Mouse (Mus musculus): Measurements from ENCODE around the gene Gpr4. TPM values are rescaled to one million over a fixed set of nuclear protein-coding genes. Genes with fewer than 3 reads are reported as not detected.

Gpr4 gene
- total RNA-seq, 2 experiments from 2014 or later: 2.4 to 3.8 TPM

DNA sequence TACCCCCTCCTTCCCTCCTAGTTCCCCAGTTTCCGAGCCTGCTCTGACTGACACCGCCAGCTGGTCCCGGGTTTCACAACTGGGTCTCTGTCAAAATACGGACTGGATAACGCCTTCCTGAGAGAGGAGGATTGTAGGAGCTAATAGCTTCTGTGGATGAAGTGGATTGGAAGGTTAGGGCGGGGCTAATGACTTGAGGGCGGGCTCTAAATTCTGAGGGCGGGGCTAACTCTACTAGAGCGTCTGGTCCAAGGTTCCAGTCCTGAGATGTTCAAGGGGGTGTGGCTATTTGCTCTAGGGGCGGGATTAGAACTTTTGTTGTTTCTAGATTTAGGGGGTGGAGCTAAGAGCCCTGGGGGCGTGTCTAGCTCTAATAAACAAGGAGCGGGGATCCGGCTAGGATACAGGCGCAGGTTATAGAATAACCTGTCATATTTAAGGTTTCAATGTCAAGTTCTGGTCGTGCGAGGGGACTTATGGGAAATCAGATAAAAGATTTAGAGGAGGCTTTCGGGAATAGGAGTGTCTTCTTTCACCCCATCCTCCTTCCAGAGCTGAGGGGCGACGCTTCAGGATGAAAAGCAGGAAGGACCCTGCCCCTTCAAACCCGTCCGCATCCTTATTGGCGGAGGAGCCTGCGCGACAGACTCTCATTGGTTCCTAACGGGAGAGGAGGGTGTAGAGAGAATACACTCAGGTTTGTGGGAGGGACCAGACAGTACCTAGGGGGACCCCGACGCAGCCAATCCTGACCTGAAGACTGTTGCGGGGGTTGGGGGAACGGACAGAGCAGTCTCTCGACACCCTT is 36.4 kb upstream of the Gpr4 start, which contains the start of gene Eml2:
TSS of gene Eml2 (plus strand) at position 714 of the 808 bp plus-strand sequence.
- TF ChIP-seq CTCF (IDR thresholded peaks at IDR 0.05): no peak
- peak; percentile 78 to 82 for DNase-seq (ENCODE audit: extremely low spot score in 1 of 2, low spot score in 2 of 2)
- intact Hi-C loops (cut with DNase I): loop anchor here (5.0 kb wide), 1 partner anchor 126 kb away; no protein-coding TSS in a partner anchor
- Histone ChIP-seq H3K4me3 (peak within 1 kb of the TSS; percentile 70), H3K27ac (peak within 1 kb of the TSS; percentile 98)

DNA sequence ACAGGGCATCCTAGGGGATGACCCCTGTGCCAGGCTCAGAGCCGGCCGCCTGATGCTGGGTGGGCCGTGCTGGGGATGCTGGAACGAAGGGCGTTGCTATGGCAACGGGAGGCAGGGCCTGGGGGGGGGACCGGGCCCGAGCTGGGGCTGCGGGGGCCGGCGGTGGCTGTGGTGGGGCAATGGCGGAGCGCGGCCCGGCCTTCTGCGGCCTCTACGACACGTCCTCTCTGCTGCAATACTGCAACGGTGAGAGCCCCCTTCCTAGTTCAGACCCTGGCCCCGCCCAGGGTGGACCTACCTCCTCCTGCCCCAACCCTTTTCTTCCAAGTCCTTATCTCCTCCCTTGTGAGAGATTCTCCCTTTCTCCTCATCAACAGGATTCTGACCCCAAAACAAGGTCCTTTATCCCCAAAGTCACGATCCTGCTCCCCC is 35.8 kb upstream of the Gpr4 start:
- no peak for TF ChIP-seq CTCF (IDR thresholded peaks at IDR 0.05)
- peak overlapping the region; percentile 98 for H3K27ac ChIP-seq
- DNase-seq (ENCODE audit: extremely low spot score in 1 of 2, low spot score in 2 of 2): no peak
- intact Hi-C loops (cut with DNase I): loop anchor here (5.0 kb wide), 1 partner anchor 126 kb away; no protein-coding TSS in a partner anchor
- H3K4me3 ChIP-seq: peak overlapping the region; percentile 70

DNA sequence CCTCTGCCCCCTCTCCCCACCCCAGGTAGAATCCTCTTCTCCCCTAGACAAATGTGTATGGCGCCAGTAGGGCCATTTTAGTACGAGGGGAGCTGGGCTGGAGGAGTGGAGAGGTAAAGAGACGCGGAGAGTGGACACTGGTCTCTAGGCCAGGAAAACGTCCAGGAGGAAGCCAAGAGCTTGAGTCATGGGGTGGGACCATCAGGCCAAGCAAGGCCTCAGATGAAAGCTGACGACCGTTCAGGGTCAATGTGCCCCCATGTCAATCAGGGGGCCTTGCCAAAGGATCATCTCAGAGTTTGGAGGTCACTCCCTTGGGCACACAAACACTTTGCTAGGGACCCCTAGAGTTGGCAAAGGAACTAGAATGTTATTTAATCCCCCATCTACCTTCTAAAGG is 35.1 kb upstream of the Gpr4 start:
- TF ChIP-seq CTCF (IDR thresholded peaks at IDR 0.05): no peak
- intact Hi-C loops (cut with DNase I): loop anchor here (5.0 kb wide), 1 partner anchor 125 kb away; no protein-coding TSS in a partner anchor
- DNase-seq (ENCODE audit: extremely low spot score in 1 of 2, low spot score in 2 of 2): no peak
- H3K4me3 ChIP-seq: peak overlapping the region; percentile 70
- peak overlapping the region; percentile 98 for H3K27ac ChIP-seq

DNA sequence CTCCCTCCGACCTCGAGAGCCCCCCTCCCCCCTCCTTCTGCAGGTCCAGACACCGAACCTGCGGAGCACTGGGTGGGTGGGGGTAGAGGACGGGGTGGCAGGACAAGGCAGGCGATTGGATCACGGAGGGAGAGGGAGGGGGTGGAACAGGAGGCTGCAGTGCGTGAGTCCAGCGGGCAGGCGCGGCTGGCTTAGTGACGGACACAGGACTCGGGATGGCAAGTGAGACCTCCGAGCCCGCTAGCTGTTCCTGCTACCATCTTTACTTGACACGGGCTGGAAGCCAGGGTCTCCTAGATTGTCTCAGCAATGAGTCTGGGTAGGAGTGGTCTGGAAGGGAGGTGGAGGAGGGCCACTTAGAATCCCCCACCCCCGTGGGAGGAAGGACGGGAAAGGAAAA is 34.3 kb upstream of the Gpr4 start:
- DNase-seq (ENCODE audit: extremely low spot score in 1 of 2, low spot score in 2 of 2): no peak
- Histone ChIP-seq H3K4me3 (peak overlapping the region; percentile 70), H3K27ac (peak overlapping the region; percentile 98)
- intact Hi-C loops (cut with DNase I): loop anchor here (2.0 to 5.0 kb wide), 4 partner anchors 19 to 165 kb away; no protein-coding TSS in a partner anchor
- TF ChIP-seq CTCF (IDR thresholded peaks at IDR 0.05): no peak

DNA sequence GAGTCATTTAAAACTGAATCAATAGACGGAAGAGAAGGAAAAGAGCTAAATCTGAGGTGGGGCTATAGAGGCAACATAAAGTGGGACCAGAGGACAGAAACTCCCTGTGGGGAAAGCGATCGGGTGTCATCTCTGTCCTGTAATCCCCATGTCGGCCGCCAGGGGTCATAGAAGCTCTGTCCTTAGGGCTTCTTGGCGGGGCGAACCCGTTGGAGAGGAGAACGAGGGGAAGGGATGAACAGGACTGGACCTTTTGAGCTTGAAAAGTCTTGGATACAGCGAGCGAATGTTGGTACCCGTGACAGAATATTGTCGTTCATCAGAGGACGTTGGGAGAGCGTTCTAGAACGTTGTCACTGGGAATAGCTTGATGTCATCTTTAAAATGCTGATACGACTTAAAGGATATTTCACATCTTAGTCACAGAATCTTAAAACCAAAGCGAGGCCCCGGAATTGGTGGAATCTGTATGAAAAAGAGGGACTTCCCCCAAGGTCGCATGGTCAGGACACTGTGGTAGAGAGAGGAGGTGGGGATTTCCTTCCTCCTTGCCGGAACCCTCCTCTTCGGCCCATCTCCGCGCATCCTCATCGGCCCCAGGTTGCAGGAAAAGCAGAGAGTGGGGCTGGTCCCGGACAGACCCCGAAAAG is 33.8 kb upstream of the Gpr4 start:
- DNase-seq (ENCODE audit: extremely low spot score in 1 of 2, low spot score in 2 of 2): peak; percentile 80 to 88
- TF ChIP-seq CTCF (IDR thresholded peaks at IDR 0.05): peak; percentile 87
- intact Hi-C loops (cut with DNase I): loop anchor here (2.0 to 5.0 kb wide), 4 partner anchors 18 to 164 kb away; no protein-coding TSS in a partner anchor
- Histone ChIP-seq H3K4me3 (peak overlapping the region; percentile 70), H3K27ac (peak overlapping the region; percentile 98)

DNA sequence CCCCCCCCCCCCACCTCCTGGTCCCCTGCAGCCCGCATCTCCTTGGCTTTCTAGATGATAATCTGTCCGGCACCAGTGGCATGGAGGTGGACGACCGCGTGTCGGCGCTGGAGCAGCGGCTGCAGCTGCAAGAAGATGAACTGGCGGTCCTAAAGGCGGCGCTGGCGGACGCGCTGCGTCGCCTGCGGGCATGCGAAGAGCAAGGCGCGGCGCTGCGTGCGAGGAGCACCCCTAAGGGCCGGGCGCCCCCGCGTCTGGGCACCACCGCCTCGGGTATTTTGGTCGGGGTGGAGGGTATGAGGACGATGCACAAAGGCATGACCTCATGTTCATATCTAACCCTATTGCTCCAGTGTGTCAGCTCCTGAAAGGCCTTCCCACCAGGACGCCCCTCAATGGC is 33.2 kb upstream of the Gpr4 start:
- intact Hi-C loops (cut with DNase I): loop anchor here (2.0 to 5.0 kb wide), 4 partner anchors 18 to 164 kb away; no protein-coding TSS in a partner anchor
- Histone ChIP-seq H3K4me3 (peak overlapping the region; percentile 70), H3K27ac (peak overlapping the region; percentile 0; the same call in 1 of the 2 replicates)
- peak; percentile 62 for TF ChIP-seq CTCF (IDR thresholded peaks at IDR 0.05)
- DNase-seq (ENCODE audit: extremely low spot score in 1 of 2, low spot score in 2 of 2): peak; percentile 67 to 76

DNA sequence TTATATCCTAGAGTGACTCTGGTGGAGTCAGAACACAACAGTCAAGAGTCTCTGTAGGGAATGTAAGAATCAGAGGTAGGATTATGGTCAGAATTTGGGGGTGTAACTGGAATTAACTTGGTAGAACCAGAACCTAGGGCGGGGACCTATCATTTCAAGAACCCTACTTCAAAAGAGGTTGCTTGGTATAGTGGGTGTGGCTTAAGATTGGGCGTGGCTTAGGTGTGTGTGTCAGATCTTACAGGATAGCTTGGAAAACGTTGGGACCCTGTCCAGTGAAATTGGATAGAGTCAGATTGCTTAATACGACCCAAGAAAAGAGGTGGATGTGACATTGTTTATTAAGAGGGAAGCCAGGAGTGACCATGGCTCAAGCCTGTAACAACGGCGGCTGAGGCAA is 32.4 kb upstream of the Gpr4 start:
- TF ChIP-seq CTCF (IDR thresholded peaks at IDR 0.05): no peak
- no peak overlapping the region for H3K27ac ChIP-seq
- intact Hi-C loops (cut with DNase I): loop anchor here (2.0 to 5.0 kb wide), 4 partner anchors 17 to 163 kb away; no protein-coding TSS in a partner anchor
- no peak for DNase-seq (ENCODE audit: extremely low spot score in 1 of 2, low spot score in 2 of 2)
- peak overlapping the region; percentile 70; the same call in 1 of the 2 replicates for H3K4me3 ChIP-seq

DNA sequence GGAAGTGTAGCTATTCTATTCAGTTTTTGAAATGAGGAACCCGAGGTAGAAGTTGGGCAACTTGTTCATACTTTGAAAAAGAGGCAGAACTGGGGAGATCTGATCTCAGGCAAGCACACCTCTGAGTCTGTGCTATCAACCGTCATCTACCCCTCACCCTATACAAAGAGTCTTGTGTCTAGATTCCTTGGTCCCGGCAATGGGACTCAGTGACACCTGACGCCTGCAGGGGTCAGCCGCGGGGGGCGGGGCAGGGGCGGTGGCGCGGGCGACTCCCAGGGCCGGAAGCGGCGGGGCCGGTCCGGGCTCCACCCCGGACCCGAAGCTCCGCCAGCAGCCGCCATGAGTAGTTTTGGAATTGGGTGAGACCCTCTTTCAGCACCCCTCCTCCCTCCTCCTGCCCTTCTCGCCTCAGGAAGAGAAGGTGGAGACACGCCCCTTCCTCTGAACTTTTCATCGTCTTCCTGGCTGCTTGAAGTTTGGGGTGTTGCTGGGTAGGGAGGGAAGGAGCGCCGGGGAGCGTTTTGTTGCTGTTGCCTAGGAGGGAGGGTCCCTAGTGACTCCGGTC is 31.4 kb upstream of the Gpr4 start:
- intact Hi-C loops (cut with DNase I): no loop called here
- no peak for DNase-seq (ENCODE audit: extremely low spot score in 1 of 2, low spot score in 2 of 2)
- Histone ChIP-seq H3K27ac (no peak overlapping the region; the same call in 1 of the 2 replicates), H3K4me3 (peak overlapping the region; percentile 27)
- TF ChIP-seq CTCF (IDR thresholded peaks at IDR 0.05): no peak; the same call in 1 of the 2 replicates

DNA sequence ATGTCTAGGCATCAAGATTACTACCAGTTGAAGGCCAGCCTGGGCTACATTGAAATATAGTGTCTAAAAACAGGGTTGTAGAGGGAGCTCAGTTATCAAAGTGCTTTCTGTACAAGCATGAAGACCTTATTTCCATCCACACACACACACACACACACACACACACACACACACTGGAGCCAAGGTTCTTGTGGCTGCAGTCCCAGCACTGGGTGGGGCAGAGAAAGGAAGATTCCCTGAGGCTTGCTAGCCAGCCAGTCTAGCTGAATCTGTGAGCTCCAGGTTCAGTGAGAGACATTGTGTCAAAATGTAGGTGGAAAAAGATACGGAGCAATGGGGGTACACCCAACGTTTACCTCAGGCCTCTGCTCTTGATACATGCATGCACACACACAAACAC is 28.1 kb upstream of the Gpr4 start:
- H3K27ac ChIP-seq: peak overlapping the region; percentile 71; the same call in 1 of the 2 replicates
- no peak overlapping the region for H3K4me3 ChIP-seq
- intact Hi-C loops (cut with DNase I): no loop called here
- TF ChIP-seq CTCF (IDR thresholded peaks at IDR 0.05): no peak
- no peak for DNase-seq (ENCODE audit: extremely low spot score in 1 of 2, low spot score in 2 of 2)

DNA sequence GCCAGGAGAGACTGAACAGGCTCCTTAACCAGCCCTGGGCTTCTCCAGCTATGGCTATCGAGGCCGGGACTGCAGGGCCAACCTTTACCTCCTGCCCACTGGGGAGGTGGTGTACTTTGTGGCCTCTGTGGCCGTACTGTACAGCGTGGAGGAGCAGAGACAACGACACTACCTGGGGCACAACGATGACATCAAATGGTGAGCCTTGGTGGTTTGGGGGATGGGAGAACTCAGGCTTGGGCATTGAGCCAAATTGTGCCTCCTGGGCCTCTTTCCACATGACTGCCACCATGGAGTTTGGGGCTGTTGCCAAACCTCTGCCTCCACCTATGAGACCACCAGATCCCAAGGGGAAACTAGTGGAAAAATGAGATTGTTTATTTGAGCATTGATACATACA is 27.6 kb upstream of the Gpr4 start:
- H3K27ac ChIP-seq: peak overlapping the region; percentile 71
- no peak for DNase-seq (ENCODE audit: extremely low spot score in 1 of 2, low spot score in 2 of 2)
- intact Hi-C loops (cut with DNase I): no loop called here
- no peak overlapping the region for H3K4me3 ChIP-seq
- no peak for TF ChIP-seq CTCF (IDR thresholded peaks at IDR 0.05)

DNA sequence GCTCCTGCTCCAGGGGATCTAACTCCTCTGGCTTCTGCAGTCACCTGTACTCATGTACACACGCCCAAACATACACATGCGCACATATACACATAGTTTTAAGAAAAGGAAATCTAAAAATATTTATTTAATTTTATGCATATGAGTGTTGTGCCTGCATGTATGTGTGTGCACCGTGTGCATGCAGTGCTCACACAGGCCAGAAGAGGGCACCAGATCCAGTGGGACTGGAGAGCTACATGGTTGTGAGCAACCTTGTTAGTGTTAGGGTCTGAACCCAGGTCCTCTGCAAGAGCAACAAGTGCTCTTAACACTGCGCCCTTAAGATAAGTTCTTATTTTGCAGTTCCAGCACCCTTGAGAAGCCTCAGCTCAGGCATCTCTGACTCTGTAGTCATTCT is 17.7 kb upstream of the Gpr4 start:
- TF ChIP-seq CTCF (IDR thresholded peaks at IDR 0.05): peak; percentile 44
- intact Hi-C loops (cut with DNase I): no loop called here
- no peak overlapping the region for H3K27ac ChIP-seq
- no peak for DNase-seq (ENCODE audit: extremely low spot score in 1 of 2, low spot score in 2 of 2)
- no peak overlapping the region for H3K4me3 ChIP-seq

Data from left cerebral cortex, adult 2 months (tissue).